Mouse (Mus musculus) ES-E14 (cell line): ENCODE data around the gene Sqstm1.

ENCODE experiments used
- CHD2 ChIP-seq: IDR thresholded peaks from 2 replicates; pipeline ENCODE4 v1.6.1; 2014; ENCODE audit warnings: mild to moderate bottlenecking, low read depth, low read length, inconsistent platforms
- MAFK ChIP-seq: IDR thresholded peaks from 2 replicates; pipeline ENCODE4 v1.6.1; 2014; ENCODE audit warnings: mild to moderate bottlenecking, low read depth, low read length, inconsistent platforms; ENCODE audit not compliant: insufficient read depth
- ZC3H11A ChIP-seq: IDR thresholded peaks from 2 replicates; pipeline ENCODE4 v1.6.1; 2012; ENCODE audit warnings: low read depth, mild to moderate bottlenecking, inconsistent platforms, low read length, borderline replicate concordance
- ZNF384 ChIP-seq: IDR thresholded peaks from 2 replicates; pipeline ENCODE4 v1.6.1; 2012; ENCODE audit warnings: low read depth, low read length, inconsistent platforms

DNA sequence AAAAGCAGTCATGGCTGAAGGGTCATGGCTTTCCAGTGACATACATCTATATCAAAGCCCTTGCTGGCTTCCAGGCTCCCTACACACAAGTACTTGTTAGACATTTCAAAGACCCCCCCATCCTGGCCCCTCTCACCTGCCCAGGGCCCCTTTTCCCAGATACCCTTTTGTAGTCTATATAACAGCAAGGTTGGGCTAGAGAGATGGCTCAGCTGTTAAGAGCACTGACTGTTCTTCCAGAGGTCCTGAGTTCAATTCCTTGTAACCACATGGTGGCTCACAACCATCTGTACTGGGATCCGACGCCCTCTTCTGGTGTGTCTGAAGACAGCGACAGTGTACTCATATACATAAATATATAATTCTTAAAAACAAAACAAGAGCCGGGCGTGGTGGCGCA is 4.0 kb upstream of the Sqstm1 start:
- TF ChIP-seq ZC3H11A = no peak
- no peak for TF ChIP-seq ZNF384
- no peak for TF ChIP-seq MAFK
- TF ChIP-seq CHD2 = no peak
